In genomic region chrX:141590242-141590641, GRCm38 (mm10) we compare ENCODE assay signal across 8 mouse cellular contexts.
DNase-seq lines count a peak whose midpoint lies in the region; ATAC-seq lines count a peak whose summit lies in the region.

No protein-coding gene starts in this region.

- H3K27me3 ChIP-seq in hindbrain, embryonic 11.5 days (ENCODE audit: control insufficient read depth, insufficient read depth, low read length) = no peaks in the 10 kb centered on the region
- H3K27me3 ChIP-seq in hindbrain, embryonic 12.5 days = peaks cover 3% of the 10 kb centered on the region; the same call in 1 of the 2 replicates
- no peaks in the 10 kb centered on the region for H3K27me3 ChIP-seq in midbrain, embryonic 14.5 days (ENCODE audit: control insufficient read depth, insufficient read depth, low read length)
- no peaks in the 10 kb centered on the region for H3K27me3 ChIP-seq in midbrain, embryonic 16.5 days (ENCODE audit: control insufficient read depth, insufficient read depth, low read depth, low read length)

- no peaks in the 10 kb centered on the region for H3K36me3 ChIP-seq in hindbrain, embryonic 11.5 days (ENCODE audit: control insufficient read depth, insufficient read depth, low read length)
- no peaks in the 10 kb centered on the region for H3K36me3 ChIP-seq in hindbrain, embryonic 12.5 days
- no peaks in the 10 kb centered on the region for H3K36me3 ChIP-seq in midbrain, embryonic 14.5 days (ENCODE audit: control insufficient read depth, insufficient read depth, low read length)
- no peaks in the 10 kb centered on the region for H3K36me3 ChIP-seq in midbrain, embryonic 16.5 days (ENCODE audit: control insufficient read depth, insufficient read depth, low read length)

- H3K4me3 ChIP-seq in hindbrain, embryonic 11.5 days (ENCODE audit: low read depth, low read length) = no peak overlapping the region
- no peak overlapping the region for H3K4me3 ChIP-seq in hindbrain, embryonic 12.5 days
- H3K4me3 ChIP-seq in midbrain, embryonic 14.5 days (replicated peaks; ENCODE audit: low read depth, low read length) = no peak overlapping the region
- H3K4me3 ChIP-seq in midbrain, embryonic 16.5 days (ENCODE audit: low read depth, low read length) = no peak overlapping the region

- ATAC-seq in hindbrain, embryonic 11.5 days (ENCODE audit: low FRiP score) = no peak
- no peak for ATAC-seq in hindbrain, embryonic 12.5 days (ENCODE audit: low FRiP score)
- no peak for ATAC-seq in midbrain, embryonic 14.5 days (ENCODE audit: low FRiP score, low TSS enrichment)
- no peak for ATAC-seq in midbrain, embryonic 16.5 days

- H3K9ac ChIP-seq in hindbrain, embryonic 11.5 days (ENCODE audit: low read depth, low read length) = no peak overlapping the region
- H3K9ac ChIP-seq in hindbrain, embryonic 12.5 days = no peak overlapping the region
- H3K9ac ChIP-seq in midbrain, embryonic 14.5 days (replicated peaks; ENCODE audit: low read length) = no peak overlapping the region
- H3K9ac ChIP-seq in midbrain, embryonic 16.5 days (ENCODE audit: low read depth, low read length) = no peak overlapping the region

- H3K4me1 ChIP-seq in hindbrain, embryonic 11.5 days (replicated peaks; ENCODE audit: control insufficient read depth, insufficient read depth, low read length) = no peaks in the 10 kb centered on the region
- H3K4me1 ChIP-seq in hindbrain, embryonic 12.5 days = no peaks in the 10 kb centered on the region
- H3K4me1 ChIP-seq in midbrain, embryonic 14.5 days (ENCODE audit: control insufficient read depth, insufficient read depth, low read length) = no peaks in the 10 kb centered on the region
- no peaks in the 10 kb centered on the region for H3K4me1 ChIP-seq in midbrain, embryonic 16.5 days (ENCODE audit: control insufficient read depth, insufficient read depth, low read length)

- WGBS in hindbrain, embryonic 11.5 days = 21% methylated on average over 3 of the region's 3 CpGs
- WGBS in hindbrain, embryonic 12.5 days = 41% methylated on average over 3 of the region's 3 CpGs
- 29% methylated on average over 3 of the region's 3 CpGs for WGBS in midbrain, embryonic 14.5 days
- 35% methylated on average over 3 of the region's 3 CpGs for WGBS in midbrain, embryonic 16.5 days

- H3K9me3 ChIP-seq in hindbrain, embryonic 11.5 days (ENCODE audit: control insufficient read depth, low read length) = no peaks in the 10 kb centered on the region
- no peaks in the 10 kb centered on the region for H3K9me3 ChIP-seq in hindbrain, embryonic 12.5 days (replicated peaks)
- no peaks in the 10 kb centered on the region for H3K9me3 ChIP-seq in midbrain, embryonic 14.5 days (ENCODE audit: control insufficient read depth, low read length)
- no peaks in the 10 kb centered on the region for H3K9me3 ChIP-seq in midbrain, embryonic 16.5 days (replicated peaks; ENCODE audit: control insufficient read depth, low read length, poor library complexity, severe bottlenecking)

- no peak overlapping the region for H3K4me2 ChIP-seq in hindbrain, embryonic 11.5 days (replicated peaks; ENCODE audit: low read depth, low read length)
- no peak overlapping the region for H3K4me2 ChIP-seq in hindbrain, embryonic 12.5 days (replicated peaks)
- H3K4me2 ChIP-seq in midbrain, embryonic 14.5 days (ENCODE audit: low read length) = no peak overlapping the region
- no peak overlapping the region for H3K4me2 ChIP-seq in midbrain, embryonic 16.5 days (ENCODE audit: low read length)

- no peak overlapping the region for H3K27ac ChIP-seq in hindbrain, embryonic 11.5 days (ENCODE audit: low read depth, low read length)
- no peak overlapping the region for H3K27ac ChIP-seq in hindbrain, embryonic 12.5 days
- H3K27ac ChIP-seq in midbrain, embryonic 14.5 days (replicated peaks; ENCODE audit: low read depth, low read length) = no peak overlapping the region
- no peak overlapping the region for H3K27ac ChIP-seq in midbrain, embryonic 16.5 days (ENCODE audit: low read length)

- peak; percentile 32 for DNase-seq in hindbrain, embryonic 11.5 days (ENCODE audit: low spot score)
- peak; percentile 71 for DNase-seq in midbrain, embryonic 14.5 days
- DNase-seq in embryo, embryonic 10 days (ENCODE audit: low spot score) = peak; percentile 64
- DNase-seq in right cerebral cortex, postnatal 4 days = peak; percentile 5
- DNase-seq in testis, postnatal 14 days (ENCODE audit: low spot score) = no peak
- DNase-seq in adrenal gland, adult 2 months = no peak

Comparison
In these comparisons a context has a peak if more than half of its experiments do, and no peak if none do; other contexts are left out.
1. DNase-seq: peak in hindbrain, embryonic 11.5 days (single experiment), midbrain, embryonic 14.5 days (single experiment), embryo, embryonic 10 days (single experiment) and right cerebral cortex, postnatal 4 days (single experiment); none in testis, postnatal 14 days (single experiment) and adrenal gland, adult 2 months (single experiment).